Mouse (Mus musculus): ENCODE results near the gene Tex22. TPM values are rescaled to one million over a fixed set of nuclear protein-coding genes. Genes with fewer than 3 reads are reported as not detected.

The Tex22 gene
- total RNA-seq, 4 experiments from 2014 or later, result 0.38 to 0.65 (median 0.62) TPM; not detected in 1

GRCm38 (mm10) chr12:113060178-113060577 is 14.1 kb upstream of the Tex22 start:
- no peak for DNase-seq

DNA sequence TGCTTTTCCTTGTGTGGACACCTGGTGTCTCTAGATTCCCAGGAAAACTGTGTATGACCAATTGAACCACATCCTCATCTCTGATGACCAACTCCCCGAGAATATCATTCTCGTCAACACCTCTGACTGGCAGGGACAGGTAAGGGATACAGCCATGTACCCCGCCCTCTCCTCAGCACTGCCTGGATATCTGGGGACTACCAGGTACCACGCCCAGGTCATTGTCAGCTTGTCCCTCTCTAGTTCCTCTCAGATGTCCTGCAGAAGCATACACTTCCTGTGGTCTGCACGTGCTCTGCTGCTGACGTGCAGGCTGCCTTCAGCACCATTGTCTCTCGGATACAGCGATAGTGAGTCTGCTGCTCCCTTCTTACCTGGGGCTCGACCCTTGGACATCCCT is 12.7 kb upstream of the Tex22 start:
- DNase-seq, result no peak

GRCm38 (mm10) chr12:113062201-113062600 is 12.1 kb upstream of the Tex22 start:
- no peak for DNase-seq

- no peak for DNase-seq
Measured at GRCm38 (mm10) chr12:113063700-113064099, 10.6 kb upstream of the Tex22 start.

- no peak for DNase-seq
Measured at GRCm38 (mm10) chr12:113068002-113068401, 6.3 kb upstream of the Tex22 start.

DNA sequence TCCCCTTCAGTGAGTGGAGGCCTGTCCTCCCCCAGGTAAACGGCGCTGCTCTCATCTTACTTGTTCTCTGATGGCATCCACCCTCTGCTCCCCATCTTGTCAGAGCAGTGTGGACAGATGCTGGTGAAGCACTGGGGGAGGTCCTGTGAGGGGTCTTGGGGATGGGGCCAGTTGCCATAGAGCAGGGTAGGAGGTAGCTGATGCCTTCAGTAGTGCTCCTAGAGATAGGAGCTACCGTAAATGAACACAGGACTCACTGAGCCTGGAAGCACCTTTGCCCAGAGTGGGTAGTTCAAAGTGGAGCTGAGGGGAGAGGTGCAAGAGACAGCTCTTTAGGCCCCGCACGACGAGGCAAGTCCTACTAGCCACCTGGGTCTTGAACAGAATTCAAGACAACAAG is 4.9 kb upstream of the Tex22 start:
- DNase-seq, result no peak

GRCm38 (mm10) chr12:113071321-113071720 is 3.0 kb upstream of the Tex22 start:
- no peak for DNase-seq

- DNase-seq, result no peak
Measured at GRCm38 (mm10) chr12:113071827-113072226, 2.5 kb upstream of the Tex22 start.

GRCm38 (mm10) chr12:113073420-113074328 is 628 bp upstream of the Tex22 start:
- DNase-seq, result peak; percentile 60

- peak; percentile 64 for DNase-seq
Measured at GRCm38 (mm10) chr12:113075063-113075454, 757 bp downstream of the Tex22 start.

DNA sequence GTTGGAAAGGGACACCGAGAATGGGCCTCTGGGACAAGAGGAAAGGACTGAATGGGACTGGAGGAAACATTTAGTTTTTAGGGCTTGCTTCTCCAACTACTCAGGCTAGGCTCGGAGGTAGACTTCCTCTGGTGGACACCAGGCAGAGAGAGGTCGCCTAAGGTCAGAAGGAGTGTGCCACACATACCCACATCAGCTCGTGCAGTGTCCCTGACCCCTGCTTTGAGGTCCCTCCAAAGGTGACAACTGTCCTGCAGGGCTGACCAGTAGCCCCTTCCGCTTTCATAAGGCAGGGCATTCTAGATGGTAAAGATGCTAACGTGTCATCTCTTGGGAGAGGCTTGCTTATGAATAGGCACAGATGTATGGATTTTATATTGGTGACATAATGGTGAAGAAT is 1.2 kb downstream of the Tex22 start:
- no peak for DNase-seq

GRCm38 (mm10) chr12:113087276-113087675 is 13.0 kb downstream of the Tex22 start:
- DNase-seq, result no peak

DNA sequence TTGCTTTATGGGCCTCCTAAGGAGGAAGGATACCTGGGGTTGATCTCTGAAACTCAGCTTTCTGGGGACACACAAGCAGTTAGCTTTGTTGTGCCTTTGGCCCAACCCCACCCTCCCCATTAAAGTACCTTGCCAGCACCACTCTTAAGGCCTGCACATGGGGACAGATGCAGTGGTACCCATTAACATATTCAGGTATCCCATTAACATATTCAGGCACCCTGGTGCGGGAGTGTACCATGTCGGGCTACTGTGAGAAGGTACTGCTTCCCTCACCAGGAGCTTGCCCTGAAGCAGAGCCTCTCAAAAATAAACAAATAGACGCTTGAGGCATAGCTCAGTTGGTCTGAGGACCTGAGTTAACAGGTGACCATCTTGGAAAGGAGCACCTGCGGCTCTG is 13.7 kb downstream of the Tex22 start:
- no peak for DNase-seq

DNA sequence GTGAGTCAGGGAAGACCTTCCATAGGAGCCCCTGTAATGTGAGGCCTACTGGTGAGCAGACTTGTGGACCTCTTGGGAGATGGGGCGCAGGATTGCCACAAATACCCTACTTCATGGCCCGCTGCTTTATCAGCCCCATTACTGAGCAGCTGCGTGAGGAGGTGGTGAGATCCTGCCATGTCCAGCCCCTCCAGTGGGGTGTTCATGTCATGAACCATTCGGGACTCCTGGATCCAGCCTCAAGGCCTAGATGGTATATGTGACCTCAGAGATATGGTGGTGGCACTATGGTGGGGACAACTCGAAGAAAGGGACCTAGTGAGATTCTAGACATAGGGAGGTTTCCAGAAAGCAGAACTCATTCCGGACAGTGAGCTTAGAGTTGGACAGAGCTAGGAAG is 14.8 kb downstream of the Tex22 start:
- no peak for DNase-seq

DNA sequence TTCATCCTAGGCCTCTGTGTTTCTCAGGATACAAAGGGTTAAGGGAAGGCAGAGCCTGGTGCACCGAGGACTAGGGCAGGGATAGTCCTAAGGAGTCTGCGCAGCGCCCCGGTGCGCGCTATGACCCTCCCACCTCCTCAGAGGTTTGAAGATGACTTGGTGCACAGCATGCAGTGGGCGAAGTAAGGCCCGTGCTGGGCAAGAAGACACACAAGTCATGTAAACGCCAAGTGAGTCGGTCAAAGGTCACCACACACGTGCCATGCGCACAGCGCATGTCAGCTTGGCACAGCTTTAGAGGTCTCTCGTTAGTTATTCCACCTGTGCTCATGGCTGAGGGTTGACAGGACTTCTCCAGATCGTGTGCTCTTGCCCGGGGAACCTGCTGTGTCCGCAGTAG is 15.8 kb downstream of the Tex22 start:
- DNase-seq, result no peak

GRCm38 (mm10) chr12:113097040-113097439 is 22.7 kb downstream of the Tex22 start:
- no peak for DNase-seq

- DNase-seq, result no peak
Measured at GRCm38 (mm10) chr12:113097749-113098281, 23.5 kb downstream of the Tex22 start, which contains the start of gene Mta1. Gene Mta1 (plus strand): TSS chr12:113098278.

- no peak for DNase-seq
Measured at GRCm38 (mm10) chr12:113098530-113099151, 24.3 kb downstream of the Tex22 start.

- no peak for DNase-seq
Measured at GRCm38 (mm10) chr12:113099470-113100237, 25.4 kb downstream of the Tex22 start.

GRCm38 (mm10) chr12:113100448-113101076 is 26.3 kb downstream of the Tex22 start:
- DNase-seq, result no peak

- DNase-seq, result no peak
Measured at GRCm38 (mm10) chr12:113101251-113101960, 27.1 kb downstream of the Tex22 start.

DNA sequence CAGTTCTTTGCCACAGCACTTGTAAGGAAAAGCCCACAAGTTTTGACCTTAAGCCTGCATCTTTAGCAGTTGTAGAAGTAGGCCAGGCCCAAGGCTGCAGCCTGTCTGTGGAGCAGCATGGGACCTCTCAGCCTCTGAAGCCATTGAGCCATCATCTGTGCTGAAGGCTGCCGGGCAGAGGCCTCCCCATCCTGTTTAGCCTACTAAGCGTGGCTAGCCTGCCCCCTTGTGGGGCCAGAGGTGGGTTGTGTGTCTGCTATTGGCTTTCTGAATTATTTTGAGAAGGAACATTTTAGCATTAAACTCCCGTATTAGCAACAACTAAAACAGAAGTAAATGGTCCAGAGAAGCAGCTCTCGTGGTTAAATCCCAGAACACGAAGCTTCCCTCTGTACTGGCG is 28.2 kb downstream of the Tex22 start:
- DNase-seq, result peak; percentile 80

Data from adrenal gland, adult 8-10 months (tissue).